Mouse (Mus musculus) left cerebral cortex, adult 8-10 months (tissue): Measurements from ENCODE around the gene Cdk5. TPM values are rescaled to one million over a fixed set of nuclear protein-coding genes. Genes with fewer than 3 reads are reported as not detected.

ENCODE experiments used
- DNase-seq, 2 experiments: peaks; one replicate each; pipeline ENCODE4 v3.0.0; 2022; ENCODE audit warnings: low spot score in 2 of 2
- total RNA-seq, 4 experiments: library from RNA; stranded (reverse); gene quantifications; 2 replicates each; pipeline ENCODE4 v1.2.4; 2022

Cdk5 gene
- total RNA-seq, 4 experiments from 2014 or later, result 121 to 136 (median 129) TPM

- DNase-seq, result no peak
Observed at GRCm38 (mm10) chr5:24428596-24428995, 5.3 kb upstream of the Cdk5 start.

- DNase-seq, result peak in 1 of 2 experiments; percentile 18
Observed at GRCm38 (mm10) chr5:24427981-24428402, 4.7 kb upstream of the Cdk5 start.

GRCm38 (mm10) chr5:24427285-24427633 is 3.9 kb upstream of the Cdk5 start:
- peak in 1 of 2 experiments; percentile 9 for DNase-seq

- peak in 1 of 2 experiments; percentile 20 for DNase-seq
Observed at GRCm38 (mm10) chr5:24426556-24427284, 3.4 kb upstream of the Cdk5 start.

- DNase-seq, result peak in 1 of 2 experiments; percentile 47
Observed at GRCm38 (mm10) chr5:24426037-24426432, 2.7 kb upstream of the Cdk5 start.

GRCm38 (mm10) chr5:24425421-24426036 is 2.2 kb upstream of the Cdk5 start:
- DNase-seq, result peak in 1 of 2 experiments; percentile 38

- DNase-seq, result peak in 1 of 2 experiments; percentile 72
Observed at GRCm38 (mm10) chr5:24424861-24425411, 1.6 kb upstream of the Cdk5 start.

- peak in 1 of 2 experiments; percentile 31 for DNase-seq
Observed at GRCm38 (mm10) chr5:24424004-24424781, 863 bp upstream of the Cdk5 start.

GRCm38 (mm10) chr5:24420381-24420780 is 2.9 kb downstream of the Cdk5 start:
- peak in 1 of 2 experiments; percentile 12 for DNase-seq

GRCm38 (mm10) chr5:24417587-24417986 is 5.7 kb downstream of the Cdk5 start:
- no peak for DNase-seq

GRCm38 (mm10) chr5:24416222-24416736 is 7.1 kb downstream of the Cdk5 start:
- DNase-seq, result peak; percentile 37 to 50

GRCm38 (mm10) chr5:24413938-24414337 is 9.4 kb downstream of the Cdk5 start:
- no peak for DNase-seq

GRCm38 (mm10) chr5:24413042-24413693 is 10.2 kb downstream of the Cdk5 start, which contains the start of gene Asic3:
TSS of gene Asic3 (plus strand) at chr5:24413392.
- no peak for DNase-seq

GRCm38 (mm10) chr5:24412063-24412462 is 11.3 kb downstream of the Cdk5 start:
- no peak for DNase-seq

- DNase-seq, result peak in 1 of 2 experiments; percentile 8
Observed at GRCm38 (mm10) chr5:24409466-24409865, 13.9 kb downstream of the Cdk5 start.

- DNase-seq, result no peak
Observed at GRCm38 (mm10) chr5:24408651-24409050, 14.7 kb downstream of the Cdk5 start.

- DNase-seq, result no peak
Observed at GRCm38 (mm10) chr5:24405389-24405876, 17.9 kb downstream of the Cdk5 start.

- no peak for DNase-seq
Observed at GRCm38 (mm10) chr5:24404594-24405360, 18.6 kb downstream of the Cdk5 start.

GRCm38 (mm10) chr5:24401969-24402368 is 21.4 kb downstream of the Cdk5 start:
- DNase-seq, result no peak
